Mouse (Mus musculus): Measurements from ENCODE around the gene Tbc1d10b.
"Not testable (repeated sequence)": the region's sequence is repeated elsewhere in the genome, so short reads cannot be mapped to it uniquely, and the experiment has no call there.

The Tbc1d10b gene

GRCm38 (mm10) chr7:127208295-127208552, at the start of gene Tbc1d10b:
Gene Tbc1d10b, minus strand, starts transcription at chr7:127208468.
- no peak for DNase-seq (ENCODE audit: low read depth, low spot score)

- DNase-seq (ENCODE audit: low read depth, low spot score) = no peak
These were observed 48.2 kb upstream of the Tbc1d10b start for GRCm38 (mm10) chr7:127256518-127256917.

GRCm38 (mm10) chr7:127255965-127256364, 47.7 kb upstream of the Tbc1d10b start:
- no peak for DNase-seq (ENCODE audit: low read depth, low spot score)

GRCm38 (mm10) chr7:127255008-127255407, 46.7 kb upstream of the Tbc1d10b start:
- no peak for DNase-seq (ENCODE audit: low read depth, low spot score)

- peak; percentile 96 for DNase-seq (ENCODE audit: low read depth, low spot score)
These were observed 45.8 kb upstream of the Tbc1d10b start for GRCm38 (mm10) chr7:127253821-127254769.

- no peak for DNase-seq (ENCODE audit: low read depth, low spot score)
These were observed 45.1 kb upstream of the Tbc1d10b start for GRCm38 (mm10) chr7:127253341-127253740.

- DNase-seq (ENCODE audit: low read depth, low spot score) = no peak
These were observed 44.1 kb upstream of the Tbc1d10b start for GRCm38 (mm10) chr7:127252414-127252813.

GRCm38 (mm10) chr7:127250511-127250910, 42.2 kb upstream of the Tbc1d10b start:
- not testable (repeated sequence) for DNase-seq (ENCODE audit: low read depth, low spot score)

- DNase-seq (ENCODE audit: low read depth, low spot score) = no peak
These were observed 36.6 kb upstream of the Tbc1d10b start for GRCm38 (mm10) chr7:127244658-127245510.

GRCm38 (mm10) chr7:127243870-127244657, 35.8 kb upstream of the Tbc1d10b start, which contains the start of gene Zfp771:
Gene Zfp771, plus strand, starts transcription at chr7:127244274.
- DNase-seq (ENCODE audit: low read depth, low spot score) = peak; percentile 85

- DNase-seq (ENCODE audit: low read depth, low spot score) = no peak
These were observed 35.1 kb upstream of the Tbc1d10b start for GRCm38 (mm10) chr7:127243361-127243867.

- no peak for DNase-seq (ENCODE audit: low read depth, low spot score)
These were observed 26.5 kb upstream of the Tbc1d10b start for GRCm38 (mm10) chr7:127234777-127235176.

GRCm38 (mm10) chr7:127233765-127234164, 25.5 kb upstream of the Tbc1d10b start:
- DNase-seq (ENCODE audit: low read depth, low spot score) = no peak

GRCm38 (mm10) chr7:127233368-127233749, 25.1 kb upstream of the Tbc1d10b start:
- DNase-seq (ENCODE audit: low read depth, low spot score) = no peak

- DNase-seq (ENCODE audit: low read depth, low spot score) = peak; percentile 60
These were observed 24.5 kb upstream of the Tbc1d10b start, which contains the start of the genes Zfp553 and Sept1 for GRCm38 (mm10) chr7:127232622-127233367. Gene Zfp553, plus strand, starts transcription at chr7:127233061. Gene Sept1, minus strand, starts transcription at chr7:127233130.

- no peak for DNase-seq (ENCODE audit: low read depth, low spot score)
These were observed 23.8 kb upstream of the Tbc1d10b start for GRCm38 (mm10) chr7:127231826-127232621.

GRCm38 (mm10) chr7:127231376-127231775, 23.1 kb upstream of the Tbc1d10b start:
- DNase-seq (ENCODE audit: low read depth, low spot score) = no peak

GRCm38 (mm10) chr7:127228615-127229303, 20.5 kb upstream of the Tbc1d10b start:
- DNase-seq (ENCODE audit: low read depth, low spot score) = peak; percentile 64

Data from telencephalon, adult 2 months (tissue).